Mouse (Mus musculus) brown adipose tissue, adult 24 weeks (tissue): ENCODE measurements around the gene Creb1. TPM values are rescaled to one million over a fixed set of nuclear protein-coding genes. Genes with fewer than 3 reads are reported as not detected.

Source experiments
- H3K27ac ChIP-seq: fragments of 200-500 bp; replicated peaks from 2 replicates; pipeline ENCODE4 v1.5.1; 2012; ENCODE audit warnings: low read depth, mild to moderate bottlenecking, low read length
- H3K4me1 ChIP-seq: fragments of 200-500 bp; 2 replicates; pipeline ENCODE4 v1.6.1; 2012; ENCODE audit warnings: low read length, mixed read lengths; ENCODE audit not compliant: control insufficient read depth, insufficient read depth, insufficient read length
- H3K4me3 ChIP-seq: fragments of 200-500 bp; 2 replicates; pipeline ENCODE4 v1.5.1; 2012; ENCODE audit warnings: low read depth, mild to moderate bottlenecking, low read length, moderate library complexity; ENCODE audit not compliant: insufficient read depth
- polyA plus RNA-seq: library from polyadenylated mRNA; stranded (reverse); fragments of >200 nt; gene quantifications from 2 replicates; pipeline ENCODE4 v1.2.4, GENCODE M21; 2012; ENCODE audit not compliant: missing spikeins, insufficient read depth, insufficient read length

The Creb1 gene
- polyA plus RNA-seq, 1 experiment: 9.8 TPM

DNA sequence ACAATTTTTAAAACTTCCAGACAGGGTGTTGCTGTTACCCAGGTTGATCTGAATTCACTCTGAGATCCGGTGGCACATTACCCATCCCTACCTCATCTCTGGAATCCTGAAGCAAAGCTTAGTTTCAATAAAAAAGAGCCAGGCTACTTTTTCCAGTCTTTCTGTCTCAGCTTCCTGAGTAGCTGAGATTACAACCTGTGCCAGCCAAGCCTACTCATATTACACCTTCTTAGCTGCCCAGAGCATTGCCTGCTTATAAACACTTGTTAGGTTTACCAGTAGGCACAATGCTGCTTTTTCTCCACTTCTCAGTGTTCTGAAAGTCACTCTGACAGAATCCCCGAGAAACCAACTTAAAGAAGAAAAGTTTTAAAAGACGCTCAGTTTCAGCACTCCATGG lies 46.4 kb downstream of the Creb1 start:
- no peak overlapping the region for H3K4me3 ChIP-seq
- no peak overlapping the region for H3K27ac ChIP-seq
- no peaks in the 10 kb centered on the region for H3K4me1 ChIP-seq

DNA sequence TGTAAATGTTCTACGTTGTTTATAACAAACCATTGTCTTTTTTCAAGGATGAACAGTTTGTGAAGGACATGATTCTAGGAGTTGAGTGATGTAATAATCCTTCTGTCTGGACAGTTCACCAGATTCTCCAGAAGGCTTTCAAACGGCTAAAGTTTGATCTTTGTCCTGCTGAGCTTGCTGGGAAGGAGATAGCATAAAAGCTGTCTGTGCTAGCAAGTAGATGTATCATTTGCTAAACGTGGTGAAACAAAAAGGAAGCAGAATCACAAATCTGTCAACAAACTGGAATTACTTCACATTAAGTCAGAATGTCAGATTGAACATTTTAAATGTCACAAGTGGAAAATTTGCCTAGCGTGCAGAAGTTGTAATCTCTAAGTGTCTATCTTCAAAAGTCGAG lies 66.5 kb downstream of the Creb1 start:
- Histone ChIP-seq H3K27ac (no peak overlapping the region), H3K4me1 (no peaks in the 10 kb centered on the region), H3K4me3 (no peak overlapping the region)

DNA sequence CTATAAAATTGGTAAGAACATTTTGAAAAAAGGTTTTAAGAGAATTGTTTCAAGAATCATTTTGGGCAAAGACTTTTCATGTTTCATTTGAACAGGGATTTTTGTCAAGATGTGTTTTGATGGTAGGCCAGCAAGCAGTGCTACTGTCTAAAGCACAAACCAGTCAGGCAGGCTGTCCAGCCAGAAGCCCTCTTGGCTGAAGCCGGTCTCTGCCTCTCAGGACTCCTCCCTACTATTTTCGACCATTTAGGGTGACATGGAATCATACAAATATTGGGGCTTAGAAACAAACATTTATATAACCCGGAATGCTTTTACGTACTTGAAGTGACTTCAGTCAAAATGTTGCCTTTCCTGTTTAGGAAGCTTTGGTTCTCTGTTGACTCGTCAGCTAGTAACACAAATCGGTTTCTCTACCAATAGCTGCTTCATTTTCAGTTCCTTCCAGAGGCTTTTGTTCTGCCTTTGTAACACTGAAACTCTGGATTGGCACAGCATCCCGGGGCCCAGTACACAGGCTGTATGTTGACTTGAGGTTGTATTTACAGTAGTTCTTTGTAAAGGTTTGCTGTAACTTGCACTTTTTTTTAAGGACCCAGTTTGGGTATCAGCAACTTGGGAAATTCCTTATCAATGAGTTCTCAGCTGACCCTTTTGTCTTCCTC lies 68.1 kb downstream of the Creb1 start:
- 0 out of 2 replicates have a peak overlapping the region, but pooled peaks have one; percentile 23 for H3K27ac ChIP-seq
- no peak overlapping the region for H3K4me3 ChIP-seq
- no peaks in the 10 kb centered on the region for H3K4me1 ChIP-seq

DNA sequence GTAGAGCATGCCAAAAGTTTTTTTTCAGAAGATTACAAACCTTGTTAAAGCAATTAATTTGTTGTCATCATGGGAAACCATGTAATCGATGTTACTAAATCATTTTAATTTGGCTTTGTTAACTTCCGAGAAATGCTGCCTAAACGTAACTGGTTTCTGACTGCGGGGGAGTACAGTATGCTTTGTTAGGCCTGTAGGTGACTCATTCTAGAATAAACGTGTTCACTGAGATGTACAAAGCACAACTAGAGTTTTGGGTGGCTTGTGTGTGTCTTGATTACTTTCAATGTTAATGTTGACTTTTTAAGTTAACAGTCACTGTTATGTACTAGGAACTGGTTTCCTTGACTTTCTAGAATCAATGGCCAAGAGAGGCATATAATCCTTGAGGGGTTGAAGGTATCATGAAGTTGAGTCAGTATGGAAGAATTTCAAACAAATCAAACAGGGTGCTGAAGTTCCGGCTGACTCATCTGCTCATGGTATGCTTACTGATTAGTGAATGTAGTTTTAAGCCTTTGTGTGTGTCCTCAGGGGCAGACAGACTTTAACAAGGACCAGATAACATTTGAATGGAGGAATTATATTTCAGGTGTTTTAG lies 68.9 kb downstream of the Creb1 start:
- H3K4me3 ChIP-seq: no peak overlapping the region
- no peak overlapping the region for H3K27ac ChIP-seq
- H3K4me1 ChIP-seq: no peaks in the 10 kb centered on the region

DNA sequence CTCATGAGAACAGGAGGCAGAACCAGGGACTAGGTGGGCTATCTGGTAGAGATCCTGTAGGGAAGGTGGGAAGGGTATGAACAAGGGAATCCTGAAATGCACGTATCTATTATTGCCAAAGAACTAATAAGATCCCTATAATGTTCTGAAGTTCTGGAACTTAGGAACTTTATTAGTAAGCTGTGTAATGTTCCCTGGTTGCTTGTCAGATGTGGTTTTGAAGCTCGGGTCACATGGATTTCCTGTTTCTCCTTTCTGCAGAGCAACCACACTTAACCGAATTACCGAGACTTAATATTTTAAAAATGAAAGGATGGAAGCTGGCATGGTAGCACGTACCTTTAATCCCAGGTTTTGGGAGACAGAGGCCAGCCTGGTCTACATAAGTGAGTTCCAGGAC lies 70.9 kb downstream of the Creb1 start:
- Histone ChIP-seq H3K4me3 (no peak overlapping the region), H3K4me1 (no peaks in the 10 kb centered on the region), H3K27ac (no peak overlapping the region)

DNA sequence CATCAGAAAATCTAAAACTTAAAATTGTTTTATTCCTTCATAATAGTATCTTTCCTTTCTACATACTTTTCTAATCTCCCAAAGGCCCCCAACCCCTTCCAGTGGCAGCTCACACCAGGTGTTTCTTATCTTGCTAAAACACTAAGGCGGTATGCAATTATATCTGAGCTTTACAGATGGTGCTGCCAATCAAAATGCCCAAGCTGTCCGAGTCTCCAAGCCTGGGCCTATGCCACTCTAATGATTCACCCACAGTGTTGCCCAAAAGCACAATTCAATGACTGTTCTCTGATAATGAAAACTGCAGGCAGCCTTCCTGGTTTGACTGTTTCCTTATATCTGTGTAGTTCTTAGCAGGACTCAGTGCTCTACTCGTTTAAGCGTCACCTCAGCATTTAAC lies 76.7 kb downstream of the Creb1 start:
- no peak overlapping the region for H3K27ac ChIP-seq

DNA sequence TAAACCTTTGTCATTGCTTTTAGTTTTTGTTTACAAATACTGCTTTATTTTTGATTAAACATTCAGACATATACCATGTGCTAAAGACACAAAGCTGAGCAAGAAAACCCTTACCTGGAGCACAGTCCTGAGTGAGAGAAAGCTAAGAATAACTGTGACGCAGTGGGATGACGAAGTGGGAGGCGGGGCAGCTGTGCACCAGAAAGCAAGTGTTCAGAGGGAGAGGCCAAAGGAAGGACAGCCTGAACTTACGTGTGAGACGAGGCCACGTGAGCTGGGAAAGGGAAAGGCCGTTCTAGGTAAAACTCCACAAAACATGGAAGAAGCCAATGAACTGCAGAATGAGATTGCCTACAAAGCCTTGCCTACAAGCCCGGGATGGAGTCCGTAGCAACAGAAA lies 77.5 kb downstream of the Creb1 start:
- no peaks in the 10 kb centered on the region; the same call in 1 of the 2 replicates for H3K4me1 ChIP-seq
- no peak overlapping the region for H3K4me3 ChIP-seq
- no peak overlapping the region for H3K27ac ChIP-seq

More for the DNA sequence above, 76.7 kb downstream of the Creb1 start:
- Histone ChIP-seq H3K4me1 (no peaks in the 10 kb centered on the region), H3K4me3 (no peak overlapping the region)

DNA sequence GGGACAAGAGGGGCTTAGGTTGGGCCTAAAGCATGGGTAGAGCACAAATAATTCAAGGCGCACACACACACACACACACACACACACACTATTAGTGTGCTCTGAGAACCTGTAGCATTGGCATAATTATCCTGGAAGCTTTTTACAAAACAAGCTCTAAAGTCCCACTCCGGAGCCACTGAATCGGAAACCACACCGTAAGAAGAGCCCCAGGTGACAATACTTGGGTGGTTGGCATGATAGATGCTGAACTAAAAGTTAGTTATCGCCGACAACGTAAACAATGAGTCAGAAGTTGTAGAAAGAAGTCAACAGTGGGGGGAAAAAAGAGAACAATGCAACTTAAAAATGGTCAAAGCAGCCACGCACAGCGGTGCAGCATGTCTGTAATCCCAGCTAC lies 81.9 kb downstream of the Creb1 start:
- Histone ChIP-seq H3K27ac (no peak overlapping the region), H3K4me1 (peaks cover 2% of the 10 kb centered on the region), H3K4me3 (no peak overlapping the region)

DNA sequence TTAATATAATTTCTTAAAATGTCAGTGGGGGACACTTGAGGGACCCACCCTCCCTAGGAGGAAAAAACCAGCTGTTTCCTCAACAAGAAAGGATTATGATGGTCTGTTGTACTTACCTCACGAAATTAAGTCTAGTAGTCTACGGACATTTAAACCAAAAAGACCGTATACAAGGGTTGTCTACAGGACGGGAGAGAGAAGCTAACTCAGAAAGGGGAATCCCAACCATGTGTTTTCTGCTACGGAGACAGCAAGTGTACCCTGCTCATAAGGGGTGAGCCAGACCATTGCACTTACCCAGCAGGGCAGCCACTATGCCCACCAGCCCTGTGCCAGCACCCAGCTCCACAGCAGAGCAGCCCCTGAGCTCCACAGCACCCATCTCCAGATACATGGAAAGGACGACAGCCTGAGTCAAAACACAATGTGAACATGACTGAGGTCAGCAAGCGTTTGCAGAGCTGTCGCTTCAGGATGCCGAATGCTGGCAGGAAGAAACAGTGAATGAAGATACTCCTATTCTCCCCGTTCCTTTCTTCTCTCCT lies 82.4 kb downstream of the Creb1 start:
- Histone ChIP-seq H3K27ac (peak overlapping the region; percentile 49; the same call in 1 of the 2 replicates), H3K4me3 (peak overlapping the region; percentile 84; the same call in 1 of the 2 replicates)

DNA sequence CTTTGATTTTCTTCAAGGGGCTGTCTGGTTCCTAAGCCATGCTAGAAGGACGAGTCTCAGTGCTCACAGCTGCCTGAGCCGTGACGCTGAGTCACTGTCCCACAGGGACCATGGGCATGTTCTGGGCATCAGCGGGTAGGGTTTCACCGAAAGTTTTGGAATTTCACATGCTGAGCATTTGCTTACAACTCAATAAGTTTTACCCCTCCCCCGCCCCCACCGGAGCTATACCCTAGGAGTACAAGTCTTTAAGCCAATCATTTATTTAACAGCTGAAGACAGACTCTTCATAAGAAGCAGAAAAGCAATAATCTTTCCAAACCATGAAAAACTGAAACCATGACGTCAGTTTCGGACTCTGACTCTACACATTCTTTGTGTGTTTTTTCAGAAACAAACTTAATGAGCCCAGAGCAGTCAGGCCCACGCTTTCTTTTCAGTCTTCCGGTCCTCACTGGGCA lies 83.1 kb downstream of the Creb1 start:
- Histone ChIP-seq H3K27ac (peak overlapping the region; percentile 49), H3K4me3 (peak overlapping the region; percentile 84), H3K4me1 (peaks cover 2% of the 10 kb centered on the region)

More for the DNA sequence above, 82.4 kb downstream of the Creb1 start:
- H3K4me1 ChIP-seq: peaks cover 2% of the 10 kb centered on the region

DNA sequence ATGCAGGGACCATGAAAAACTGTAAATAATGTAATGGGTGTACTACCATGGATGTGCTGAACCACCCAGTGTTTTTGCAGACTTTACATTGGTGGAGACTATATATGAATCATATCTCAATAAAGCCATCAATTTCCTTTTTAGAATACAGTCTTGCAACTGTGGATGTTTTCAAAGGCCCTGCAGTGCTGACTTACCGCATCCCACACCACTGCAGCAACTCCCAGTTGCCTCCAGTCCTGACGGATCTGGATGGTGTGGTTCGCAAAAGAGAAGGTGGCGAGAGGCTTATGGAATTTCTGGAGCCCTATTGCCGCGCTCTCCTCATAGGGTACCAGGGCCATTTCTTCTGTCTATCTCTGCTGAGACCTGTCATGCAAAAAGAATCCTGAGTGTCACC lies 83.6 kb downstream of the Creb1 start:
- H3K4me1 ChIP-seq: peaks cover 2% of the 10 kb centered on the region
- H3K27ac ChIP-seq: peak overlapping the region; percentile 49; the same call in 1 of the 2 replicates
- H3K4me3 ChIP-seq: peak overlapping the region; percentile 84

DNA sequence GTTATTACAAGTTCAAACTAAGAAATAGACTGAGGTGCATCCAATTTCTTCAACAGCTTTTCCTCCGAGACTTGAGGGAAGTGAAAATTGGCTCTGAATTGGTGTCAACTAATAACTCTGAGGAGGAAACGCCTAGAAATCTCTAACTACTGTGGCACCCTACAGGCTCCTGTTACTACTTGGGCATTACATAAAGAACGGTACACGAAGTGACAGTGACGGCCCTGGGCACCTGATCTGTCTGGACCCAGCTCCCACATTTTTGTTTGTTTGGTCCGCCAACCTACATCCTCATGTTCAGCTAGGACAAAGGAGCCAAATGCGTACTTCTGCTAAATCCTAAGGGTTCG lies 84.1 kb downstream of the Creb1 start:
- Histone ChIP-seq H3K27ac (peak overlapping the region; percentile 74), H3K4me1 (peaks cover 2% of the 10 kb centered on the region)

DNA sequence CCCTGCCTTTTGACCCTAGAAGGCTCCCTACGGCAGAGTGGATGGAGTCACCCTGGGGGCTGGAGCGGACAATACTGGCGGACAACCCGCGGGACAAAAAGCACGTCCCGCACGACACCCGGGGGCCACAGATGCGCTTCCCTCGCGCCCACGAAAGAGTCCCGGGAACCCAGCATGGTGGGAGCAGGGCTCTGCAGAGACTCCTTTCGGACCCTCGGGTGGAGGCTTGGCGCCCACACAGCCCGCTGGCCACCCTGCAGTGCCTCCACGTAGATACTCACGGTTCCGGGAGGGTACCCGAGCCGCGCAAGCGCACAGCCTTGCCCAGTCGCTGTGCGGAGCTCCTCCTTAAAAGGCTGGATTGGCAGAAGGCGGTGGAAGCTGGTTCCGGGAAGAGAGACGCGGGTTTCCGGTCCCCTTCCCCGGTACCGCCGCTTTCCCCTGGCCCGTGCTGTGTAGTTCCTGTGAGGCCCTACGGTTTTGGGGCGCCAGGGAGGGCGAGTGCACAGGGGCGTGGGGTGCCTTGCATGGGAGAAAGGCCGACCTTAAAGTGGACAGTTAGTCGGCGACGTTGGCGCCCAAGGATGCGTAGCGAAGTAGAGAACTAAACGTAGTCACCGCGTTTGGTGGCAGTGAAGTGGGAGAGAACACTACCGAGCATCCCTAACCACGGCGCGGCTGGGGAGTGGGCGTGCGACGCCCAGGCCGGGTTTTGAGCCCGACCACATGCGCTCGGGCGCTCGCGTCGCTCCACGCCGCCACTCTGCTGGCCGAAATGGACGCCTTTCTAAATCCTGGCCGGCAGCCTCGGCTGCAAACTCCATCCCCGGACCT lies 84.7 kb downstream of the Creb1 start, which contains the start of gene Mettl21a:
TSS of gene Mettl21a (minus strand) at position 362 of the 834 bp plus-strand sequence.
- Histone ChIP-seq H3K4me1 (peaks cover 2% of the 10 kb centered on the region), H3K27ac (peak within 1 kb of the TSS; percentile 91), H3K4me3 (peak within 1 kb of the TSS; percentile 84)

More for the DNA sequence above, 84.1 kb downstream of the Creb1 start:
- H3K4me3 ChIP-seq: peak overlapping the region; percentile 84

DNA sequence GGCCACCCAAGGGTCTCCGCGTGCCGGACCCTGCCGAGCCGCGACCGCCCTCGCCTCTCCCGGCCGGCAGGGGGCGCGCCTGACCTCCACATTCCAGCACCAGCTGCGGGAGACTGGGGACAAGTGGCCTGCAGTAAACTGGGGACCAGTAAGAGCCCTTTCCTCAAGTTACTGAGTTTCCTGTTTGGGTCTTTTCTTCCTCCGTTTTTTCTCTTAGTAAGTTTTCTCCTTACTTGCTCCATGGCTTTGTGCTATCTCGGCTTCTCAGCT lies 85.2 kb downstream of the Creb1 start:
- Histone ChIP-seq H3K4me3 (peak overlapping the region; percentile 84), H3K27ac (peak overlapping the region; percentile 91), H3K4me1 (peaks cover 2% of the 10 kb centered on the region)

DNA sequence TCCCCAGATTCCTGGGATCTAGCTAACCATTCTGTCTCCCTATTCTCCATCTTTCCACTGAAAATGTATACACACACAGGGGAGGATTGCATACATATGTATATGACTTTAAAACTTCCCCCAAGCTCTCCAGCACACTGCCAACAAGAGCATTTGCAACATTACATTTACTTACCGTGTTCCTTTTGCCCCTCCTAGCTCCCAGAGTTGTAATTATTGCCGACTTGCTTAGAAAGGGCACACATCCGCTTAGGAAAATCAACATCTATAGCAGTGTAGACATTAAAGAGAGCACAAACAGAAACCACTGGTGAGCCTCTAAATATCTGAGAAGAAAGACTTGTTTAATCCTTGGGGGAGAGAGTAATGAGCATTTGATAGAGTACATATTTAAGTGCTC lies 85.8 kb downstream of the Creb1 start:
- Histone ChIP-seq H3K27ac (no peak overlapping the region), H3K4me3 (no peak overlapping the region), H3K4me1 (peaks cover 2% of the 10 kb centered on the region)
